Mouse (Mus musculus): ENCODE results near the gene Ncor2.

DNA sequence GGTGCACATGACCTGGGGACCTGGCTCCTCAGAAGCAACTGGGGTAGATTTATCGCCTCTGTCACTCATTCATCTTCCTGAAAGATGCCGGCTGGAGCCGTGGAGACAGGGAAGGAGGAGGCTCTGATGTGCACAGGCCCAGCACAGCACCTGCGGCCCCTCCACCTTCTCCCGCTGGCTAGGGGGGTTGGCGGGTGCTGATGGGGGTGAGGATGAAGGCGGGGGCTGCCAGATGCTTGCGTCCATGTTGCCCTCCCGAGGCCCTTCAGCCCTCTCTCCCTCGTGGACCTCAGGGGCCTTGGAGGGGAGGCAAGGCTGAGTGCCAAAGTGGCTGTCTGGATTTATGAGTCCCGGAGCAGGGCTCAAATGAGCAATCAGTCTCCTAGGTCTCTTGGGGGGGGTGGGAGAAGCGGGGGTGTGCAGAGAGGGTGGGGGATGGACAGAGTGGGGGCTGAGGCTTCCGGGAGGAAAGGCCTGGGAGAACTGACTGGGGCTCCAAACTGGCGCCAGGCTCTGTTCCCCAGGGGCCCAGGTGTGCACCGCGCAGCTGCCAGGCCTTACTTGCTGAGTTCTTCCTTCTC is 110.6 kb downstream of the Ncor2 start:
- TF ChIP-seq POLR2A (IDR thresholded peaks at IDR 0.05; ENCODE audit: extremely low read depth, insufficient read depth, low read length) (no peak), CTCF (IDR thresholded peaks at IDR 0.05; ENCODE audit: extremely low read depth, insufficient read depth, low read length) (no peak)

Data from cortical plate, adult 2 months (tissue).